In genomic region chr5:117493947-117494346, GRCm38 (mm10) we compare ENCODE assay signal across 8 mouse cellular contexts.
DNase-seq lines count a peak whose midpoint lies in the region; ATAC-seq lines count a peak whose summit lies in the region.

No protein-coding gene starts in this region.

- peak; percentile 70 to 80; a peak in 3 of 4 replicates for ATAC-seq in hematopoietic stem cell, adult 5-6 weeks (replicated peaks in 1 of 2; ENCODE audit: insufficient read depth in 1 of 2, low FRiP score in 2 of 2, low TSS enrichment in 1 of 2, low read depth in 1 of 2, poor library complexity in 2 of 2, severe bottlenecking in 2 of 2)

- peak; percentile 48 for DNase-seq in gastrocnemius, adult 18-20 months (ENCODE audit: low spot score)
- no peak for DNase-seq in gastrocnemius, postnatal 25 days
- peak; percentile 60 for DNase-seq in brain, embryonic 18.5 days (ENCODE audit: low read depth, low spot score)
- peak; percentile 10 for DNase-seq in fibroblast of lung, adult 2 months (ENCODE audit: low read depth)
- peak; percentile 70 to 89 for DNase-seq in layer of hippocampus, adult 18-20 months (ENCODE audit: low spot score in 2 of 2)
- peak; percentile 63 for DNase-seq in lung, postnatal 36 days
- DNase-seq in right cerebral cortex, postnatal 10 days (ENCODE audit: low spot score in 2 of 2): peak; percentile 85 to 89
